Mouse (Mus musculus): Measurements from ENCODE around the gene Rprd2.
"Not testable (repeated sequence)": the region's sequence is repeated elsewhere in the genome, so short reads cannot be mapped to it uniquely, and the experiment has no call there.

Rprd2 gene

GRCm38 (mm10) chr3:95818026-95818511 lies 594 bp downstream of the Rprd2 start:
- in situ Hi-C loops (cut with MseI, MboI): no loop called here

GRCm38 (mm10) chr3:95816681-95817080 lies 2.0 kb downstream of the Rprd2 start:
- in situ Hi-C loops (cut with MseI, MboI): no loop called here

GRCm38 (mm10) chr3:95808384-95808783 lies 10.3 kb downstream of the Rprd2 start:
- in situ Hi-C loops (cut with MseI, MboI): no loop called here

GRCm38 (mm10) chr3:95807630-95808029 lies 11.0 kb downstream of the Rprd2 start:
- in situ Hi-C loops (cut with MseI, MboI): not testable (repeated sequence)

GRCm38 (mm10) chr3:95806677-95807076 lies 12.0 kb downstream of the Rprd2 start:
- in situ Hi-C loops (cut with MseI, MboI): no loop called here

- in situ Hi-C loops (cut with MseI, MboI): no loop called here
Measured at GRCm38 (mm10) chr3:95803851-95804250, 14.8 kb downstream of the Rprd2 start.

- in situ Hi-C loops (cut with MseI, MboI): no loop called here
Measured at GRCm38 (mm10) chr3:95798756-95799155, 19.9 kb downstream of the Rprd2 start.

- in situ Hi-C loops (cut with MseI, MboI): no loop called here
Measured at GRCm38 (mm10) chr3:95794299-95794698, 24.4 kb downstream of the Rprd2 start.

- in situ Hi-C loops (cut with MseI, MboI): no loop called here
Measured at GRCm38 (mm10) chr3:95793662-95794061, 25.0 kb downstream of the Rprd2 start.

- in situ Hi-C loops (cut with MseI, MboI): no loop called here
Measured at GRCm38 (mm10) chr3:95785501-95785900, 33.2 kb downstream of the Rprd2 start.

- in situ Hi-C loops (cut with MseI, MboI): no loop called here
Measured at GRCm38 (mm10) chr3:95771985-95772384, 46.7 kb downstream of the Rprd2 start.

- in situ Hi-C loops (cut with MseI, MboI): no loop called here
Measured at GRCm38 (mm10) chr3:95765534-95765933, 53.1 kb downstream of the Rprd2 start.

GRCm38 (mm10) chr3:95763811-95764210 lies 54.9 kb downstream of the Rprd2 start:
- in situ Hi-C loops (cut with MseI, MboI): no loop called here

- in situ Hi-C loops (cut with MseI, MboI): no loop called here
Measured at GRCm38 (mm10) chr3:95762961-95763360, 55.7 kb downstream of the Rprd2 start.

GRCm38 (mm10) chr3:95761771-95762170 lies 56.9 kb downstream of the Rprd2 start:
- in situ Hi-C loops (cut with MseI, MboI): no loop called here

- in situ Hi-C loops (cut with MseI, MboI): no loop called here
Measured at GRCm38 (mm10) chr3:95760656-95761055, 58.0 kb downstream of the Rprd2 start.

- in situ Hi-C loops (cut with MseI, MboI): no loop called here
Measured at GRCm38 (mm10) chr3:95760106-95760505, 58.6 kb downstream of the Rprd2 start, which contains the start of gene Tars2. Tars2 (minus strand) TSS chr3:95760206.

GRCm38 (mm10) chr3:95758467-95759218 lies 60.0 kb downstream of the Rprd2 start:
- in situ Hi-C loops (cut with MseI, MboI): no loop called here

- in situ Hi-C loops (cut with MseI, MboI): no loop called here
Measured at GRCm38 (mm10) chr3:95756808-95757207, 61.9 kb downstream of the Rprd2 start.

- in situ Hi-C loops (cut with MseI, MboI): no loop called here
Measured at GRCm38 (mm10) chr3:95754345-95755206, 64.1 kb downstream of the Rprd2 start.

- in situ Hi-C loops (cut with MseI, MboI): no loop called here
Measured at GRCm38 (mm10) chr3:95752935-95753334, 65.7 kb downstream of the Rprd2 start.

GRCm38 (mm10) chr3:95740406-95740805 lies 78.3 kb downstream of the Rprd2 start:
- in situ Hi-C loops (cut with MseI, MboI): no loop called here

Measured in mouse trophoblast stem cell (cell line).